Mouse (Mus musculus) T-helper 17 cell (primary cell): ENCODE results near the gene AU015836.

ENCODE experiments used
- in situ Hi-C, 2 experiments: fragments of 300-600 bp; cut with MboI, MseI; formaldehyde crosslinking; loops; 1 replicate in 1 of 2; 2 replicates in 1 of 2; pipeline ENCODE4 v1.15.1; 2025; ENCODE audit warnings: high pct_unique_total_duplicates in 2 of 2

Gene AU015836

DNA sequence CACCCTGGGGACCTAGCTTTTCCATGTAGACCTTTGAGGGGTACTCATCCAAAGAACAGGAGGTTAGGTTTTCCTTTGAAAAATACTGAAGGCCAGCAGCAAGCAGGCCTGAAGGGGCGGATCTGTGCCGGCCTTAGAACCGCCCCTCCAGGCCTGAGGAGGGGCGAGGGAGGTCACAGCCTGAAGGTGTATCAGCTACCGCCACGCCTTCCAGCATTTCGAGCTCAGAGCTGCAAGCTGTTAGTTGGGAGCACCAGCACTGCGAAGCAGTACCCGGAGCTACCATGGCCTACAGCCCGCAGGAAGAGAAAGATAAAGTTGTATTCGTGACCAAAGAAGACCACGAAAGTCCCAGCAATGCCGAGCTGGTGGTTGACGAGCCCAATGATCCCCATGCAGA, at the start of gene AU015836:
Gene AU015836 (plus strand): TSS at position 216 of the 400 bp plus-strand sequence.
- in situ Hi-C loops = no loop called here

DNA sequence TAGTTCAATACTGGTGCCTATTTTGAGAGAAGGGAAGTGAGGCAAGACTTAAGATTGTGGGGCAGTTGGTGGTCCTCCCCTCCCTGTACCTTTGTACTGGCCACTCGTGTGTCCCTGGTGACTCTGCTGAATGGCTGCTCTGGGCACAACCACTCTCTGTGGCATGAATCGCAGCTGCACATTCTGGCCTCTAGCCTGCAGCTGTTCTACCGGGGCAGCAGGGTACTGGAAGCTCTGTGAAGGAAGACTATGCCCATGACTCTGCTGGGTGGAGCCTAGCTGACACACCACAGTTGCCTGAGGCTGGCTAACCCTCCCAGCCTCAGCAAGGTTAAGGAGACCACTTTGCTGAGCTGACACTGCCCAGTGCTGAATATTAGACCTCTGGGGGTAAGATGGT, 49.4 kb upstream of the AU015836 start:
- in situ Hi-C loops = loop anchor here (5.0 kb wide), 1 partner anchor 68 kb away; no protein-coding TSS in a partner anchor

DNA sequence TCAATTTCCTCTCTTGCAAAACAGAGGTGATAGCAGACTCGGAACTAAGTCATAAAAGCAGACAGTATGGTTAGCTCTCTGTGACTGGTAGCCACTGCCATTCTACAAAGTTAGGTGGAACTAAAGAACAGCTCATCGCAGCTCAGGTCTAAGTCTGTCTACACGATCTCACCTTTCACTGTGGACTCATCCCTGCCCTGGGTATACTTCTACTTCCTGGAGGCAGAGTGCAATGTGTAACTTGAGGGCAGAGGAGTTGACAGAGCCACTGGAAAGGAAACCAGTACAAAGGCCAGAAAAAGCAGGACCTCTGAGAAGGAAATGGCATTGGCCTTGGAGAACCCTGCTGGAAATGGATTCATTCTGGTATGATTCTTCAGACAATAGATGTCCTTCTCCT, 40.1 kb upstream of the AU015836 start:
- in situ Hi-C loops = no loop called here

DNA sequence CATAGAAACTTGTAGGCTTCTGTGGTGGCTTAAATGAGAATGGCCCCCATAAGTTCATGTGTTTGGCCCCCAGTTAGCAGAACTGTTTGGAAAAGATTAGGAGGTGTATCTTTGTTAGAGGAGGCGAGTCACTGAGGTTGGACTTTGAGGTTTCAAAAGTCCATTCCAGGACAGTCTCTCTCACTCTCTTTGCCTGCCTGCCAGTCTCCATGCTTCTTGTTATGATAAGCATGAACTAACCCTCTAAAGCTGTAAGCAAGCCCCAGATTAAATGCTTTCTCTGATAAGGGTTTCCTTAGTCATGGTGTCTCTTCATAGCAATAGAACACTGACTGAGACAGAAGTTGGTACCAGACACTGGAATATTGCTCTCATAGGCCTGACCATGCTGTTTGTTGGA, 39.7 kb upstream of the AU015836 start:
- in situ Hi-C loops = no loop called here

DNA sequence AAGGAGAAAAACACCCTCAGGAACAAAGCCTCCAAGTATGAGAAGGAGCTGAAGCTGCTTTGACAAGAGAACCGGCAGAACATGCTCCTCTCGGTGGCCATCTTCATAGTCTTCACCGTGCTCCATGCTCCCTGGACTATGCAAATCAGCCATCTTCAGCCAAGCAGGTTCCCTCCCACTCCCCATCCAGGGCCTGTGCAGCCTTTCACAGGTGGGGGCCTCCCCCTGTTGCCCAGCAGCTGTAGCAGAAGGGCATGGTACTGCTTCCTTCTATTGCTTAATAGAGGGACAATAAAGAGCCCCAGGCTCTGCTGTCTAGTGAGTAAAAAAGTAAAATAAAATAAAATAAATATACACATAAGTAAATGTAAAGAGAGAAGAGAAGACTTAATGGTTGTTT, 36.8 kb upstream of the AU015836 start:
- in situ Hi-C loops = no loop called here

DNA sequence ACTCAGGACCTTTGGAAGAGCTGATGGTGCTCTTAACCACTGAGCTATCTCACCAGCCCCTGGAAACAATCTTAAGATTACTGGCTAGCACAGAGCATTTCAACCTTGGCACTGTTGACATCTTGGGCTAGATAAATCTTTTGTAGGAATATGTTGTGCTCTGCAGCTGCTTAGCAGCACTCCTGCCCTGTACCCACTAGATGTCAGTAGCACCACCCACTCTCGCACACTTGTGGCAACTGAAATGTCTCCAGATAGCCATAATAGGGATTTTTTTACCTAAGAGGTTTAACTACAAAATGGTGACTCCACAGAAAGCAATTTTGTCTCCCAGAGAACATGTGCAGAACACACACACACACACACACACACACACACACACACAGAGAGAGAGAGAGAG, 11.7 kb upstream of the AU015836 start:
- in situ Hi-C loops = no loop called here

DNA sequence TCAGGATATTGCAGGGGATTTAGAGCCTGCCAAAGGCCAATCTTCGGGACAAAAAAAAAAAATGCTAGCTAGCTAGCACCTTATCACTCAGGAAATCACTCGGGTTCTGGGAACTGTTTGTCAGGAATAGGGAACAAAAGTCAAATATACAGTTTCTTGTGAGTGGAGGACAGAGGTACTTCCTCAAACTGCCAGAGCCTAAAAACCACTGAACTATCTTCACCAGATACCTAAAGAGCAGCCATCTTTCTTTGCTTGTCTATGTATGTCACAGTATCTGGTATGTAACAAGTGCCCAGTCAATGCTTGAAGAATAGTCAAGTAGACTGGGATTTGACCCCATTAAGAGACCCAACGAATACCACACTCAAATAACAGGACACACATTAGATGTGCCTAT, 10.0 kb upstream of the AU015836 start:
- in situ Hi-C loops = no loop called here

DNA sequence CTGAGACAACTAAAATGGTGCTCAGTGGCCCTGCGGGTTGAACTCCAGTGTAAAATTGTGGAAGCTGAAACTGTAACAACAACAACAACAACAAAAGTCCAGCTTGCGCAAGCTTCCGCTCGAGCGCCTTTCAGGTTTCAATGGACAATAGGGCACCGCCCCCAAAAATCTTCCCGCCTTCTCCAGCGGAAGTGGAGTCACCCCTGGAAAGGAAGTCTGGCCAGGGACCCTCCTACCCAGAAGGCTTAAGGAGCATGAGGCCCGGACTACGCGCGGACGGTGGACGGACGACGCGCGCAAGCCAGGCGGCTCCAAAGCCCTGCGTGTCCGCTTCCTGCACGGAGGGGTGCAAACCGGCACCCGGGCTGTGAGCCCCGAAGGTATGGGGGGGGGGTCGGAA, 11.9 kb downstream of the AU015836 start:
- in situ Hi-C loops = no loop called here

DNA sequence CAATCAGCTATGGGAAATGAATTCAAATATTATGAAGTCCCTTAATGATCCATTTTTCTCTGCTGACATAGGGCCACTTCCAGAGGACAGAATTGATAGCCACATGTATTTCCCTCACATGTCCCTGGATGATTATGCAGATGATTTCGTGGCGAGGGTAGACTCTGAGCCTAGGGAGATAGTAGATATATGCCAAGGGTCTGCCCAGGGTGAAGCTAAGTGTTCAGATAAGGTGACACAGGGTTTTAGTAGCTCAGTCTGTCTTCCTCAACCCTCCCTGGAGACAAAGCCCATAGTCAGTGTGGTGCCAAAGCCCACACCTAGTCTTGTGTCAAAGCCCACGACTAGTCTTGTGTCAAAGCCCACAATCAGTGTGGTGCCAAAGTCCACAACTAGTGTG, 13.7 kb downstream of the AU015836 start:
- in situ Hi-C loops = no loop called here

DNA sequence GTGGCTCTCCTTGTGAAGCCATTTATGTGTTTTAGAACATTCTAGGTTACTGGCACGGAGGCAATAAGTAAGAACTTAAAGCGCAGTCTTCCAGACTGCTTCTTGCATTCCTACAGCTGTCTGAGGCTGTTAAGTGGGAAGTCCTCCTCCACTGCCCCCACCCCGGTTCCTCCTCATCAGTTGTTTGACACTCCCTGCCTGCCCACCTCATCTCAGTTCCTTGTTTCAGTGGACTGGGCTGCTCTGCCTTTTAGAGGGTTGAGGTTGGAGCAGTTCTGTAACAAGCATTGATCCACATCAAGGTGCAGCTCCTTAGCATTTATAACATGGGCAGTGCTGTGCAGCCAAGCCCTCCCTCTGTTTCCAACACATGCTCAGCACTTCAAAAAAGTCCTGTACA, 16.6 kb downstream of the AU015836 start:
- in situ Hi-C loops = loop anchor here (5.0 kb wide), 1 partner anchor 68 kb away; no protein-coding TSS in a partner anchor

DNA sequence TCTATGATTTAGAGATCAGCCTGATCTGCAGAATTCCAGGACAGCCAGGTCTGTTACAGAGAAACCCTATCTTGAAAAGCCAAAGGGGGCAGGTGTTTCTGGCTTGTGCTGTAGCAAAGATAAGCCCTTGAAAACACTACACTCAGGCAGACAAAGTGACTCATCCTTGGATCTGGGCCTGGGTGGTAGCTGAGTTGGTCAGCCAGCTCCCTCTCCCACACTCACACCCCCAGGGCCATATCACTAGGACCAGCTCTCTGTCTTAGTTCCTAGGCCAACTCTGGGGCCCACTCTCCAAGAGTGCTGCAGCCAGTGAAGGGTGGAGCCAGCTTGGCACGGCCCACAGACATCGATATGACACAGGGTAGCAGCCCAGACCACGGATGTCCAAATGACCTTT, 38.5 kb downstream of the AU015836 start:
- in situ Hi-C loops = no loop called here

DNA sequence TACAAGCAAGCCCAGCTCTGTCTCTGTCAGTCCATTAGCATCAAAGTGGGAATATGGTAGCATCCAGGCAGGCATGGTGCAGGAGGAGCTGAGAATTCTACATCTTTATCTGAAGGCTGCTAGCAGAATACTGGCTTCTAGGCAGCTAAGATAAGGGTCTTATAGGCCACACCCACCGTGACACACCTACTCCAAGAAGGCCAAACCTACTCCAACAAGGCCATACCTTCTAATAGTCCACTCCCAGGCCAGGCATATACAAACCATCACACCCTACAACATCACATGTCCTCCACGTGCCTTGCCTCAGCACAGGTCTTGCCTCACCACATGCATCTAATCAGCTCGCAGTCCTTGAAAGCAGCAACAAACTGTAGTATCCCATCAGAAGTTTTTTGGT, 41.0 kb downstream of the AU015836 start:
- in situ Hi-C loops = no loop called here

DNA sequence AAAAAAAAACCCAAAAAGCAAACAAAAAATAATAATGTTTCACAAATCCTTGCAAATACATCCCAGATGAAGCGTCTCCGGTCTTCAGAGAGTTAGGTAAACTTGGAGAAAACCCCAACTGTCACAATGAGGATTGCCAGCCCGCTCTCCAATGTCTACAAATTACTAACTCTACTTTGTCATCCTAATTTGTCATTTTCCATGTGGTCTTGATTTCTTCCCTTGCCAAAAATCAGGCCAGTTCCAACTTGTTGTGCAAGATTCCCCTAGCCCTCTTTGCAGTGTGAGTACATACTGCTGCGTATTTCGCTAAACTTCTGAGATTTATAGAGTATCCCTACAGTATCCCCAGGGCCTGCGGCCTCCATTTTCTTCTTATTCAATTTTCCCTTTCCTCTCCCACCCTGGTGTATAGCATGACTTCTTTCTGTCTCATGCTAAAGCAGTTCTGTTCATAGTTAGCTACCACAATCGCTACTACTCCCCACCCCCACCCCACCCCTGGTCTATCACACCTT, 43.3 kb downstream of the AU015836 start:
- in situ Hi-C loops = no loop called here

DNA sequence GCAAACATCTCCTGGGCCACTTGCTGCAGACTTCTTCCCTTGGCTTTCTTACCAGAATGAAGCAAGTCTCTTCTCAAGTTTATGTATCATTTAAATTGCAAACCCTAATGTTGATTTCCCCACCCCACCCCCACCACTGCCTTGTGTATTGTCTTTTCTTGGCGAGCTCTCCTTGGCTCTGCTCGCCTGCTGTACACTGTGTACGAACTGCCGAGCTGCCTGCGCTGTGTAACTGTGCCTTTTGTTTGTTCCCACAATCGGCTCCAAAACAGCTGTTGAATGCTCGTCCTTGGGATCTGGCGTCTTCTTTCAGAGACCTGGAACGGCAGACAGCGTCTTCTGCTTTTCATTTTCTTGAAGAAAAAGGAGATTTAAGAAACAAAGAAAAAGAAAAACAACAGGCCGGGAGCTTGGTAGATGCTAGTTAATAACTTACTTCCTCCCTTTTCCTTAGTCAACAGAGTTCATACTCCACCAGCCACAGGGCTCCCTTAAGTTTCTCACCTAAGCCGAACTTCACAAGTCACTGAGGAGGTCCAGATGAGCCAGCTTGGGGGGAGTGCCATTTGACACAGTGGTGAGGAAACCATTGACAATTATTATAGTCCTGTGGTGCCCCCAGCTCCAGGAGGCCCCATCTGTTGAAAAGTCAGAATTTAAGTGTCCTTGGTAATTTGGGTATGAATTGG, 44.2 kb downstream of the AU015836 start:
- in situ Hi-C loops = no loop called here

DNA sequence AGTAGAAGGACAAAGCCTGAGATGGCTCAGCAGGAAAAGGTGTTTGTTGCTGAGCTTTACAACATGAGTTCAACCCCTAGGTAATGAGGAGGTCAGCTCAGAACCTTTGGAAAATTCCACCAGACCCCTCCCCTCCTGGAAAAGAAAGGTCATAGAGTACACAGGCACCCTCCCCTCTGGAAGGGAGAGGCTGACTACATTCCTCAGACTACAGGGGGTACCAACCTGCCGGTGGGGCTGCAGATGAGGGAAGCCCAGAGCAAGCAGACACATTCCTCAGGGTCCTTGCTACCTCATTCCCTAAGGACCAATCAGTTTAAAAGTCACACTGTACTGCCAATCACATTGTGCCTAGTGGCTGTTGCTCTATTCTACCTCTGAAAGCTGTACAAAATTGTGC, 48.4 kb downstream of the AU015836 start:
- in situ Hi-C loops = no loop called here

DNA sequence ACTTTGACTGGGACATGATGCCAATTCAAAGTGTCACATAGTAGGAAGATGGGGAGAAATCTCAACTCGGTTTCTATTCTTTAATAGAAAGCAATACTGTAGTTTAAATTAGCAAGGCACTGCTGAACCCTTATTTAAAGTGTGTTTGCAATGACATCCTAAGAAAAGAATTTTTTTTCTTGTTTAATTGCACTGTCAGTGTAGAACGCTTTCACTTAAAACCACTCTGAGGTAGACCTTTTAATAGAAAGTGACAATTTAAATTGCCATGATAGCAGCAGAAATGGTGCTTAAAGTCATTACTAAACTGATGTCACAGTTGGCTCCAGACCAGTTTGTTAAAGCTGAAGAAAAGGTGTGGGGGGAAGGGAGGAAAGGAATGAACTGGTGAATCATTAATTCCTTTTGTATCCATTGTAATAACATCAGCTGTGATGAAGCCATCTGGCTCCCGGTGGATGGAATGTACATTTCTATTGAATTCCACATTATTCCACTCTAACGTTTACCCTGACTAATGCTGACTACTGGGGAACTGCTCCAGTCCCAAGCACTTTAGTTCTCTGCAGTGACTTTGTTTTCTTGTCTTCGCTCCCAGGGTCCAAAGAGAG, 53.9 kb downstream of the AU015836 start:
- in situ Hi-C loops = no loop called here
